Mouse (Mus musculus) liver, adult (tissue): ENCODE measurements around the gene Aff3.

ENCODE experiments used
- GATA4 ChIP-seq: IDR thresholded peaks from 2 replicates; pipeline ENCODE4 v1.6.1; 2014; ENCODE audit warnings: mild to moderate bottlenecking, low read length; ENCODE audit not compliant: insufficient replicate concordance

The Aff3 gene

GRCm38 (mm10) chr1:38240438-38241220, 424.1 kb downstream of the Aff3 start:
- no peak for TF ChIP-seq GATA4

GRCm38 (mm10) chr1:38239516-38239915, 425.2 kb downstream of the Aff3 start:
- no peak for TF ChIP-seq GATA4

DNA sequence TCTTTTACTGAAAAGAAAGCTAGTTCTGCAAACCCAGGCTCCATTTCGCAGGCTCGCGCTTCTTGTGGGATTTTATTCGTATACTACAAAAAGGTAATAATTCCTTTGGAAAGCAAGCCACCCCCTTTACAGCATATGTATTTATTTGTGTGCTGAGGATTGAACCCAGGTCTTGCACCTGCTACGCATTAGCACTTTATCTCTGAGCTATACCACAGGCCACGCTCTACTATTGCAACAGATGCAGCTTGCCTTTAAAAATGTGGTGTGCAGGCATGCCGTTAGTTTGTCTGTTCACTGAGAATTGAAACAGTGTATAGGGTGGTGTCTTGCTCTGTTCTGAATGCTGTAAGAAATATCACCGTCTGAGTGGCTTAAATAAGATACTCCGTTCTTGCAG, 426.9 kb downstream of the Aff3 start:
- TF ChIP-seq GATA4: no peak

- no peak for TF ChIP-seq GATA4
Observed at GRCm38 (mm10) chr1:38237027-38237787, 427.5 kb downstream of the Aff3 start.

GRCm38 (mm10) chr1:38233121-38233520, 431.6 kb downstream of the Aff3 start:
- no peak for TF ChIP-seq GATA4

DNA sequence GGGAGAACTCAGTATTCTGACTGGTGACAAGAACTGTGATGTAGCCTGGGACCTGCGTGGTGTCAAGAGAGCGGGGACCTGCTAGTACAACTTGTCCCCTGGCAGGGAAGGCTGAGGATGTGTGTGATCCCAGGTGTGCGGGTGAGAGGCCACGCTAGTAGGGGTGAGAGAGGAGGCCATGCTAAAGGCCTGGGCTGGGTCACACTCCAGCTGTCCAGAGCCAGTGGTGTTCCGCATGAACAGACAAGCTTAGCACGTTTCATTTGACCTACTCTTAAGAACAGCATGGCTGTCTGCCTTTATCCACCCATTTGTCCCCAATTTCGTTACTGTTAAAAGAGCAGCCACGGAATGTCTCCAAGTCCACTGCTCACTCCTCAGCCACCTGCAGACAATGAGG, 434.7 kb downstream of the Aff3 start:
- no peak for TF ChIP-seq GATA4

DNA sequence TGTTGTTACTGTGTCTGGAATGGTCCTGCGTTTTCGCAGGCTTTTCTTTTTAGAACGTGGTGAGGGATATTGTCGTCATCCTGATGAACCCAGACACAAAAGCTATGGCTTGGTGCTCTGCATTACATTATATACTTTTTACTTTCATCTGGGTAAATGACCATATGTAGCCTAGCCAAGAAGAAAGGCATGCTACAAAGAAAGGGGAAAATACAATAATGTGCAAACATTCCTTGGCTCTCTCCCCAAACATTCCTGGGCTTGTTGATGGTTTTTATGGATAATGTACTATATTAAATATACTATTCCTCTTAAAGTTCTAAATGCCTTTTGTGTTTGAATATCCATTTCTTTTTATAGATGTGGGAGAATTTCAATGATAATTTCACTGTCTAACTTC, 435.9 kb downstream of the Aff3 start:
- TF ChIP-seq GATA4: no peak

- TF ChIP-seq GATA4: no peak
Observed at GRCm38 (mm10) chr1:38225166-38225565, 439.6 kb downstream of the Aff3 start.

DNA sequence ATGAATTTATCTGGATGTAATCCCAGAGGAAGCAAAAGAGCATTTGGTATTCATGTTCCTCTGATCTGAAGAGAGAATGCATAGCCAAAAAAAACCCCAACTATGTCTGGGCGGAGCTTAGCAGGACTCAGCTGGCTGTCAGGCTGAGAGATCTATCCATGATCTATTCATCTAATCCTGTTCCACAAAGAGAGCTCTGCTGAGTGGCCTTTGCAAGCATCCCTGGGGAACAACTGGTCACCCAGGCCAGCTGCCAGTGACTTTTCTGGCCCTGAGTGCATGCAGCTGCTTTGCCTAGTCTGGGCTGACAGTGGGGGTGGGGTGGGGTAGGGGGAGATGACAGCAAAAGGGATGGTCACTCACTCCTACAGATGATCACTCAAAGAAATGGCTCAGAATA, 442.6 kb downstream of the Aff3 start:
- TF ChIP-seq GATA4: no peak

GRCm38 (mm10) chr1:38221431-38221830, 443.3 kb downstream of the Aff3 start:
- no peak for TF ChIP-seq GATA4

DNA sequence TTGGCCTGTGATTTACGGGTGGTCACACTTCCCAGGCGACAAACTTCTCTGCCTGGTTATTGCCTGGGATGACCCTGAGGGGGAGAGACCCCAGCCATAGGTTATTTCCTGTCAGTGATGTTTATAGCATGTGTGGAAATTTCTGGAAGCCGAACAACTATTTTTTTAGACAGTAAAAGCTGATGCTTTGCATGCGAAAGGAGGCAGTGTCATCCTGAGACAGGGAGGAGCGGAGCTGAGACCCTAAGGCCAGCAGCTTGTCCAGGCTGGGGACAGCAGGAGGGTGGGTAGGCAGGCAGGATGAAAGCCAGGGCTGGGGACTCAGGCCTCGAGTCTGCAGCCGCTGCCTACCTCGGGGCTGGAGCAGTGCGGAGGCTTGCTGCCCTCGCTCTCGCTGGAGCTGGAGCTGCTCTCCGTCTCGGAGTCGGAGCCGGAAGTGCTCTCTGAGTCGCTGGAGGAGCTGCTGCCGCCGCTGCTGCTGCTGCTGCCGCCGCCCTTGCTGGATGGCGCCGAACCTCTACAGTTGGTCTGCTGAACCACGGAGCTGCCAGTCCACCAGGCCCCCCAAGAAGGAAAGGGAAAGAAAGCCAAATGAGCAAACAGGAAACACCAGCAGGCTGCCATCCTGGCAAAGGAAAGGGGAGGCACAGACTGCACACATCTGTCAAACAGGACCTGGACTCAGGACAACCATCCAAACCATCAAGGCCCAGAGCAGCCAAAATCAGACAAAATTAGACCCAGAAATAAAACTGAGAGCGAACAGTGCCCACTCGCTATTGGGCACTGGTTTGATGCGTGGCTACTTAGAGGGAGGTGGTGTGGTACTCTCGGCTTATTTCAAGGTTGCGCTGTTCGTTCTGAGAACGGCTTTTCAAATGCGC, 446.6 kb downstream of the Aff3 start:
- TF ChIP-seq GATA4: no peak

DNA sequence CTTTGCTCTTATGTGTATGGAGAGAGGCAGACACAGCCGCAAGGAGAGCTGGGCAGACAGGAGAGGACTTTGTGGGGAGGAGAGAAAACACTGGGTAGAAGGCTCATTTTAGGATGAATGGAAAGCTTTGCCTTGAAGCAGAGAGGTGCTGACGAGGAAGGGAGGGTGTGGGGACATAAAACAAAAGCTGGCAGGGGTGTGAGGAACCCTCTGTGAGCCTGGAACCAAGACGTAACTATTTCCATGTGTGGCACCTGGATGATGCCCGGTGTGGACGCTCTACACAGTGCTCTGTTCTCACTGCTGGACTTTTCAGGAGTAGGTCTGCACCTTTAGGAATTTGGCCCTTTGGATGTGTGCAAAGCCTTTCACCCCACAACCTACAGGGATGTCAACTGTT, 447.7 kb downstream of the Aff3 start:
- no peak for TF ChIP-seq GATA4

DNA sequence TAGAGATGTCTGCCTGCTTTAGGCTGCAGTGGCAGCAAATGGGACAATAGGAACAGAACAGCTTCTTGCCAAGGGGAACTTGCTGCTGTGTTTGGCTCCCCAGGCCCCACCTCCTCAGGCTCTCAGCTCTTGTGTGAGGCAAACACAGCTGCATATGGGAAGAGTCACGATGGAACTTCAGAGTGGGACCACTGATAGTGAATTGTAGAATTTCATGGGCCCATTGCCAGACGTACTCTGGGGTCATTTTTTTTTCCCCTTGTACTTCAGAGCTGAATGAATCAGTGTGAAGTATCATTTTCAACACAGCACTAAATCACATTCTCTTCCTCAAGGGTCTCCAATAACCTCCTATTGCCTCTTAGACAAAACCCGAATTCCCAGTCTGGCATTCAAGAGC, 451.4 kb downstream of the Aff3 start:
- no peak for TF ChIP-seq GATA4

DNA sequence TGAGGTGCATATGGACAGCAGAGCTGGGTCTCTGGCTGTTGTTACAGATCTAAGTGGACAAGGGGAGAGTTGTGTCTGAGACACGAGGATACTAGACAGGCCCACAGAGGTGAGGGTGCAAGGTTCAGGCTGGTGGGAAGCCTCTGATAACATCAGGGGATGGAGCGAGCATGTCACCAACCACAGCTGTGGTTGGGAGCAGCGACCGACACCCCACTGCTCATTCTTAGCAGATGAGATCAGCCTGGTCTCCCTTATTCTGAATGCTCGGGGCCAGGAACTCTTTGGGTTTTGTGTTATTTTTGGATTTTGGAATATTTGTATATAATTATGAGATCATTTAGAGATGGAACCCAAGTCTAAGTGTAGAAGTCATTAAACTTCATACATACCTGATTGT, 452.4 kb downstream of the Aff3 start:
- no peak for TF ChIP-seq GATA4

DNA sequence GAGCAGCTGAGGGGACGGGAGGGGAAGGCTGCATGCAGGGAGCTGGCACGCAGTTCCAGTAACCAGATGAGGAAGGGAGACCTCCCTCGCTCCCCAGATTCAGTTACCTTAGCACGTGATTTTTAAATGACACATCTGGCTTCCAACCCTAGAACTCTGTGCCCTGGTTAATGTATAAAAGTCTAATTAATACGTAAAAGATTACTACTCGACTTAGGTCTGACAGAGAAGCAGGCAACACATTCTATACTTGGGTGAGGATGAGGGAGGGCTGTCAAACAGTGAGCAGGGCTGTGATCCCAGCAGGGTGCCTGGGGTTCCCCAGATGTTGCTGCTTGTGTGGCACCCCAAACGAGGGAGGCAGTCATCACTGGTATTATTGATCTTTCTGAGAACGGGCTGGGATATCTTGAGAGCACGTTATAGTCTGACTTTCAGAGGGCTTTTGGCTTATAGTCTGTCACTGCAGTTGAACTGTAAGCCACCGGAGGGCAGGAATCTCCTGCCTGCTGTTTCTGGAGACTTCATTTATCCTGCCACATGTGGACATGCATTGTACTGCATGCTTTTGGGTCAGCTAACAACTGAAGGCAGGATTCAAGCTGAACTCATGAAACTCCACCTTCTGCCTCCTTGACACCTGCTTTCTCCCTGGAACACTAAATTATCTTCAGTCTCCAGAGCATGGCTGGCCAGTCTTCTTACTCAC, 462.1 kb downstream of the Aff3 start:
- TF ChIP-seq GATA4: no peak
